ENCODE assay signal across 1 mouse cellular context in the genomic region with DNA sequence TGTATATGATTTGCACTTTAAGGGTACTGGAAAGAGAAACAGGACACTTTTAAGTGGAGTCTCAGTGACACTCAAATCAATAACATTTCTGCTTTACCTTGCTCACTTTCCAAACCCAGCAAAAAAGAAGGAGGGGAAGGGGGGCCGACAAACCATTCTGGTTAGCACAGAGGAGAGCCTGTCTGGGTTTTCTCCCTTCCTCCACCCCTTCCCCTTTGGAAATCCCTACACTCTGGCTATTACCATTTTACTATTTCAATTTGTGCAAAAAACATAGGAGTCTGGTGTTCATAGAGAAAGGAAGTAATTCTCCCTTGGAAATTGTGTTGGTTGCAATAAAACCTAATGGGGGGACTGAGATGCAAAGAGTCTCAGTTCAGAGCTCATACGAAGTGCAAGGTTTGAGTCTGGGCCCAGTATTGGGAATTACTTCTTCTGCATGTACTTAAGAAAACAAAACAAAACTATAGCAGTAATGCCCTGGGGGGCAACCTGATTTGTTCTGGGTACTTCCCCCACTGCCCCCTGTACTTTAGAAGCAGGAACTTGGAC.
TF ChIP-seq lines count a peak whose summit lies in the region.

No protein-coding gene starts in this region.

TF ChIP-seq in CH12.LX, 34 proteins besides CTCF, POLR2A, EP300 and RAD21:
- TF ChIP-seq PAX5 (IDR thresholded peaks at IDR 0.05; ENCODE audit: low read length) (no peak), ZMIZ1 (IDR thresholded peaks at IDR 0.05; ENCODE audit: low read depth, low read length) (no peak), TBP (conservative IDR thresholded peaks at IDR 0.05; ENCODE audit: low read depth, low read length) (no peak), POLR2AphosphoS2 (IDR thresholded peaks at IDR 0.05; ENCODE audit: low read depth, low read length) (no peak), KAT2A (IDR thresholded peaks at IDR 0.05; ENCODE audit: insufficient replicate concordance, low read length) (no peak), MYC (IDR thresholded peaks at IDR 0.05; ENCODE audit: low read depth, low read length) (no peak), MAX (IDR thresholded peaks at IDR 0.05; ENCODE audit: low read length) (no peak), IRF4 (IDR thresholded peaks at IDR 0.05; ENCODE audit: low read depth, low read length) (no peak), JUND (conservative IDR thresholded peaks at IDR 0.05; ENCODE audit: low read depth, low read length) (no peak), HCFC1 (IDR thresholded peaks at IDR 0.05; ENCODE audit: low read depth, low read length) (no peak), E2F4 (IDR thresholded peaks at IDR 0.05; ENCODE audit: insufficient replicate concordance, low read depth, low read length) (no peak), MEF2A (IDR thresholded peaks at IDR 0.05; ENCODE audit: borderline replicate concordance, low read depth, low read length) (no peak), ELF1 (IDR thresholded peaks at IDR 0.05; ENCODE audit: low read depth, low read length) (no peak), SIN3A (IDR thresholded peaks at IDR 0.05; ENCODE audit: low read length) (no peak), USF2 (conservative IDR thresholded peaks at IDR 0.05; ENCODE audit: low read depth, low read length) (no peak)
